Mouse (Mus musculus) retina, embryonic 14.5 days (tissue): Measurements from ENCODE around the gene Tmprss9.
"Not testable (repeated sequence)": the region's sequence is repeated elsewhere in the genome, so short reads cannot be mapped to it uniquely, and the experiment has no call there.

ENCODE experiments used
- DNase-seq: peaks from one replicate; pipeline ENCODE4 v3.0.0-alpha.2; 2015; ENCODE audit warnings: low spot score

Gene Tmprss9

DNA sequence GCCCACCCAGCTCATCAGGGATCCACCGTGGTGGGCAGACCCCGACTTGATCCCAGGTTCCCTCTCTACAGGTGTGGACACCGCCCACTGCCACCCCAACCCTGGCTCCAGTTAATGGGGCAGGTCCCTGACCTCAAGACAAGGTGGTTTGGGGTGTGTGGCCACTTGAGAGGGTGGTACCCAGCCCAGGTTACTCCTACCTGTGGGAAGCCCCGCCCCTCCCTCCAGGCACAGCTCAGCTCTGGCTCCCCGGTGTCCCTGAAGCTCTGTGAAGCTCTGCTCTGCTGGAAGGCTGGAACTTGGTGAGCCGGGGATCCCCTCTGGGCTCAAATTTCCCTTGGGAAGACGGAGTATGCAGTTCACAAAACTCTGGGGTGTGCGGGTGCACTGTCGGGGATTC, at the start of gene Tmprss9:
Gene Tmprss9, plus strand, starts transcription at position 268 of the 400 bp plus-strand sequence.
- DNase-seq = no peak

DNA sequence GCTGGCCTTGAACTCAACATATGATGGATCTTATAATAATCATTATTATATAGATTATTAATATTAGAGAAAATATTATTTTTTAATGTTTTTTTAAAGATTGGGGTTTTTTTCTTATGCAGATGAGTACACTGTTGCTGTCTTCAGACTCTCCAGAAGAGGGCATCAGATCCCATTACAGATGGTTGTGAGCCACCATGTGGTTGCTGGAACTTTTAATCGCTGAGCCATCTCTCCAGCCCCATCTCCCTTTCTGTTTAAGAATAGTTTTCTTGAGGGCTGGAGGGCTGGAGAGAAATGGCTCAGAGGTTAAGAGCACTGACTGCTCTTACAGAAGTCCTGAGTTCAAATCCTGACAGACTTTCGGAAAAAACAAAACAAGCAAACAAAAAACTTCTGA, 49.7 kb upstream of the Tmprss9 start:
- peak; percentile 64 for DNase-seq

GRCm38 (mm10) chr10:80822528-80822927, 49.1 kb upstream of the Tmprss9 start:
- no peak for DNase-seq

DNA sequence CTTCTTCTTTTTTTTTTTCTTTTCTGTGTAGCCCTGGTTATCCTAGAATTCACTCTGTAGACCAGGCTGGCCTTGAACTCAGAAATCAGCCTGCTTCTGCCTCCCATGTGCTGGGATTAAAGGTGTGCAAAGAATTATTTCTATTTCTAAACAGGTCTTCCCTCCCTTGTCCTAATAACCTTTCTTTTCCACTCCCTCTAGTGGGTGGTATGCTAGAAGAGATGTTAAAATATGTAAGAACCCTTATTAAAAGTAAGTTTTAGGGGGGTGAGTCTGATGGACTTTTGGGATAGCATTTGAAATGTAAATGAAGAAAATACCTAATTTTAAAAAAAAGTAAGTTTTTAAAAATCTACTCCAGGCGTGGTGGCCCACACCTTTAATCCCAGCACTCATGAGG, 48.3 kb upstream of the Tmprss9 start:
- DNase-seq = no peak

GRCm38 (mm10) chr10:80823847-80824643, 47.6 kb upstream of the Tmprss9 start:
- no peak for DNase-seq

- DNase-seq = no peak
Observed at GRCm38 (mm10) chr10:80824827-80825226, 46.8 kb upstream of the Tmprss9 start.

DNA sequence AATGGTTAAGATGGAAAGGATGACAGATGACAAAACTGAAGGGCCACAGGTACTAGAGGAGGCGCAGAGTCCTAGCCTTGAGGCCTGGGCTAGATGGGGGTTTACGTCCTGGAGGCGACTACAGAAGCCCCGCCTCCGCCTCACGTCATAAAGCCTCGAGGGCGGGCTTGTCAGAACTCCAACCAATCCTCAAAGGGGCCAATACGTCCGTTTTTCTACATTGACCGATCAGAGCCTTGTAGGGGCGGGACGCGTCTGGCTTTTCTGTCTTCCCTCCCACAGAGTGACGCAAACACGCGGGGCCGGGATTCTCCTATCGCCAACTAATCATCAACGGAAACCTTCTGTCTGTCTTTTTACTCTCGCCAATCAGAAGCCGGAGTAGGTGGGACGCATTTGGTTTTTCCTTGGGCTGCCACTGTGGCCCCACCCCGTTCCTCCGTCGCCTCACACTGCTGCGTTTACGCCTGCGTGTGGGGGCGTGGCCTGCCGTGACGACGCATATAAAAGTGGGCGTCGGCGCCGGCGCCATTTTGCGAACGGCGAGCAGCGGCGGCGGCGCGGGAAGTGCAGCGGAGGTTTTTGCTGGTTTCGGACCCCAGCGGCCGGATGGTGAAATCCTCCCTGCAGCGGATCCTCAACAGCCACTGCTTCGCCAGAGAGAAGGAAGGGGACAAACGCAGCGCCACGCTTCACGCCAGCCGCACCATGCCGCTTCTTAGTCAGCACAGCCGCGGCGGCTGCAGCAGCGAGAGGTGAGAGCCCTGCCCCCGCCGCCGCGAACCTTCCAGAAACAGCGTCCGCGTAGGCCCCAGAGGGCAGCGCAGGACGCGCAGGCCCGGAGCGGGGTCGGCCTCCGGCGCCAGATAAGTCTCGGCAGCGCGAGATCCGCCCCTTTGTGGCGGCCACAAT, 45.2 kb upstream of the Tmprss9 start, which contains the start of gene Oaz1:
Gene Oaz1, plus strand, starts transcription at position 506 of the 912 bp plus-strand sequence.
- DNase-seq = peak; percentile 100

GRCm38 (mm10) chr10:80827063-80827869, 44.4 kb upstream of the Tmprss9 start:
- DNase-seq = no peak

- no peak for DNase-seq
Observed at GRCm38 (mm10) chr10:80827870-80828420, 43.7 kb upstream of the Tmprss9 start.

DNA sequence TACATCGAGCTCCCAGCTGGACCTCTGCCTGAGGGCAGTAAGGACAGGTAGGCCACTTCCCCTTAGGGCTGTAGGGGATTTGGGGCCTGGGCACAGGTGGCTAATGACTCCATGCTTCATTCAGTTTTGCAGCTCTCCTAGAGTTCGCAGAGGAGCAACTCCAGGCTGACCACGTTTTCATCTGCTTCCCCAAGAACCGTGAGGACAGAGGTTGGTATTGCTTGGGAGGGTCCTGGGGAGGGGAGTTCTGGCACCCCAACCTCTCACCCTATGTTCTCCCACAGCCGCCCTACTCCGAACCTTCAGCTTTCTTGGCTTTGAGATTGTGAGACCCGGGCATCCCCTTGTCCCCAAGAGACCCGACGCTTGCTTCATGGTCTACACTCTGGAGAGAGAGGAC, 43.1 kb upstream of the Tmprss9 start:
- DNase-seq = not testable (repeated sequence)

DNA sequence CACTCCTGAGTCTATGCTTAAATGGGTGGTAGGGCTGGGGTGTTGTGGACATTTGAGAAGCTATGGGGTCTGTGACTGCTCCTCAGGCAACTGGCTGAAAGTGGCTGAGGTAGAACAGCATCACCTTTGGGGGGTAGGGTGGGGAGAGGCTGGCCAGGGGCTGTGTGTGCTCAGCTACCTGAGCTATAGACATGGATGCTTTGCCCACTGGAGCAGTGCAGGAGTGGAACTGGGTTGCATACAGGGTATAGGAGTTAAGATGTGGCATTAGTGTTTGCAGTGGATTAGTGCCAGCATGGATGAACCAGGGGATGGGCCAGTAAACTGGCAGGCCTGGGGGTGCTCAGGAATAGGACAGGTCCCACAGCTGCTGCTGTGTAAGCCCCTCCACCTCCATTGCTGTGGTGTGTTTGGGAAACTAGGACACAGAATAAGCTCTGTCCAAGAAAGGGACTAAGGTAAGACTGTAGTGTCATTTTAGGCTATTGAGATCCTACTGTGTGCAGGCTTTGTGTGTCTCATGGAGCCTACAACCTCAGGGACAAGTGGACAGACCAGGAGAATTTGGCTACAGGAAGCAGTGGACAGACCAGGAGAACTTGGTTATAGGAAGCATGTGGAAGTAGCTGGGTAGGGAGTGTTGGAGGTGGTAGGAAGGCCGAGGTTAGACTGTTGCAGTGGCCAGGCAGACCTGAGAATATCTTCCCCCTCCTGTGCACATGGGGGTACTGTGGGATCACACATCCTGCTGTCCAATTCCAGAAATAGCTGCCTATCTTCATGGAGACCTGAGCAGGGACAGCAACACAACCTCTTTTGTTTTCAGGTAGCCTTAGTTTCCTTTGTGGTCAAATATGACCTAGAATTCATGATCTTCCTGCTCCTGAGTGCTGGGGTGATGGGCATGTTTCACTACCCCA, 42.0 kb upstream of the Tmprss9 start:
- no peak for DNase-seq

DNA sequence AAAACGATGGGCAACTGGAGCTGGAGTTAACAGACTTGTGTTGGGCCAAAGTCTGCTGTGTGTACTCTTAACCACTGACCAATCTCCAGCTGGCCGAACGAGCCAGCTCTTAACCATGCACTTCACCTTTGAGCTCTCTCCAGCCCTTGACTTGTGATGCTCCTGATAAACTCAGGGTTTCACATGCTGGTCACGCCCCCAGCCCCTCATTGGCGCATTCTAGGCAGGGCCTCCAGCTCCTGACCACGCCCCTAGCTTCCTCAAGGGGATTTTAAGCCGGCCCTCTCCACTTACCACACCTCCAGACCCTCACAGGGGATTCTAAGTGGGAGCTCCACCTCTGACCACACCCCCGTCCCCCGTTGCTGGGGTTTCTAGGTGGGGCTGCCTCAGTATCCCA, 40.5 kb upstream of the Tmprss9 start:
- peak; percentile 79 for DNase-seq

DNA sequence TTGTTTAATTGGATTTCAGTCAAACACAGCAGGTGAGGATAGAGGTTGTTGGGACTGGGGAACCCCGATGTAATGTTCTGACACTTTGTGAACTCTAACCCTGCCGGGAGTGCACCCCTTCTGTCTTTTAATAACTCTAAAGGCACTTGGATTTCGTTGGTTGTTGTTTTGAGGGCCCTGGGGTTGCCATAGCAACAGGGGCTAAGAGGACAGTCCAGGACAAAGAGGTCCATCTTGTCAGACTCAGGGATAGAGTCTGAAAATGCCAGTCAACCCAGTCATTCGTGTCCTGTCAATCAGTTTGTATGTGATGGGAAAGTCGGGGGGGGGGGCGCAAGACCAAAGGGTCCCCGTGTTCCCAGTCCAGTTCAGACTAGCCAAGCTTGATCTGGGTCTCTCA, 38.8 kb upstream of the Tmprss9 start:
- peak; percentile 55 for DNase-seq

GRCm38 (mm10) chr10:80835617-80836016, 36.0 kb upstream of the Tmprss9 start:
- DNase-seq = no peak

DNA sequence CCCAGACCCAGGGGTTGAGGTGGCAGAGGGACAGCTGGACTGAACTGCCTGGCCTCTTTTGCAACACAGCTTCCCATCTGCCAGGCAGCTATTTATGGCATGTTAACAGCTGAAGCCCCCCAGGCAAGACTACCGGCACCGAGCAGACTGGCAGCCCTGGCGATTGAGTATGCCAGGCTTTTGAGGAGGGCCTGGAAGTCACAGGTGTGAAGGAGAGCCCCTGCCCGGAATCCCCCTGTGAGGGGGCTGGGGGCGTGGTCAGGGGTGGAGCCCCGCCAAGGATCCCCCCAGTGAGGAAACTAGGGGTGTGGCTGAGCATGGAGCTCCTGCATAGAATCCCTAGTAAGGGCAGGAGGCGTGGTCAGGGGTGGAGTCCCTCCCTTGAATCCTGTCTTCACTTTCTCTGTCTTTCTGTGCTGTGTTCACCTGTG, 34.7 kb upstream of the Tmprss9 start:
- DNase-seq = no peak

DNA sequence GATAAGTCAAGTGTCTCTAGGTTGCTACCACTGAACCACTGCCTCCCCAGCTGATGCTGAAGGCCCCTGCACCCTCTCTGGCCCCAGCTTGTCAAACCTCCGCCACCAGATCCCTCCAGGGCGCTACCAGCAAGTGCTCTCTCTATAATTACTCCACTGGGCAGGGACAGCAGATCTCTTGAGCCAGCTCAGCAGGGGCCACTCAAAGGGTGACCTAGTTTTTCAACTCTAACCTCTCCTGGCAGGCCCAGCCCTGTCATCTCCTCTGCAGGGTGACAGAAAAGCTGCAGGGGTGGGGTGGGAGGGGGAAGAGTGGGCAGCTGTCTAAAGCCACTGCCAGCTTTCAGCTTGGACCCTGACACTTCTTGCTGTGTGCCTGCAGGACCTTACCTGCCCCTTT, 33.8 kb upstream of the Tmprss9 start:
- DNase-seq = peak; percentile 78

GRCm38 (mm10) chr10:80838346-80838912, 33.2 kb upstream of the Tmprss9 start:
- no peak for DNase-seq

DNA sequence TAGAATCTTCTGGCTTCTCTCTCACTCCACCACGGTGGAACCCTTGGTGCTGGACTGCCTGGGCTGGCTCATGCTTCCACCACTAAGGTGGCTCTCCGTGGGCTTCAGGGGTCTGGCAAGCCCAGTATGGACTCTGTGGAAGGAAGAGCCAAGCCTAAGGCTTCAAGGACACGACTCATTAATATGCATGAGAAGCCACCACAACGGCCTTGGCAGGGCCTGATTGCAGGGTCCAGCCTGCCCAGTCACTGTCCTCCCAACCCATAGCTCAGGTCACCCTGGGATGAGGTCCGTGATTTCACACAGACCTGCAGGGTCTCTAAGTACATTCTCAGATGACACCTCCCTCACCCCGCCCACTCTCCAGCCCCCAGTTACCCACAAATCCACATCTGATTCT, 31.8 kb upstream of the Tmprss9 start:
- DNase-seq = no peak

DNA sequence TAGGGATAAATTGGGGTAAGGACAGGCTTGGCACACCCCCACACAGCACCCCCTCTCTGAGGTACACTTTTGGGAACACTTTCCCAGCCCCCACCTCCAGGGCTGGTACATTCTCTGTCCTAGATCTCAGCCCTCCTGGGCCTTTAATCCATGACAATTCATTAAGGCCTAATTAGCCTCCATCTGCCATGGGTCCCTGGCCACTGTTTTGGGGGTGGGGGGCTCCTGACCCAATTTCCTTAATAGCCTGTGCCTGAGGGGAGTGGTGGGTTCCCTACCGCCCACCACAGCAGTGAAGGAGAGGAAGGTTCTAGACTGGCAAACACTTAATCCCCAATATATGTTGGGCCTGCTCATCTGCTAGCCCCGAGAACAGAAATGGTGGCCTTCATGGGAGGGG, 30.0 kb upstream of the Tmprss9 start:
- DNase-seq = peak; percentile 53

- DNase-seq = no peak
Observed at GRCm38 (mm10) chr10:80842334-80842733, 29.3 kb upstream of the Tmprss9 start.
